Mouse (Mus musculus): ENCODE results near the gene Utrn.

- TF ChIP-seq POLR2A (IDR thresholded peaks at IDR 0.05; ENCODE audit: insufficient read depth, low read depth, low read length): no peak
- TF ChIP-seq CTCF (IDR thresholded peaks at IDR 0.05): peak; percentile 67
These were observed 207.1 kb downstream of the Utrn start for GRCm38 (mm10) chr10:12662035-12662434.
